Mouse (Mus musculus): ENCODE measurements around the gene Nox1. TPM values are rescaled to one million over a fixed set of nuclear protein-coding genes. Genes with fewer than 3 reads are reported as not detected.

Nox1 gene
- polyA plus RNA-seq, 1 experiment from 2014 or later: 0.11 TPM

- Histone ChIP-seq H3K9ac (no peak overlapping the region), H3K4me3 (no peak overlapping the region), H3K27ac (no peak overlapping the region), H3K4me2 (no peak overlapping the region), H3K27me3 (no peaks in the 10 kb centered on the region; the same call in 1 of the 2 replicates), H3K36me3 (no peaks in the 10 kb centered on the region), H3K4me1 (no peaks in the 10 kb centered on the region), H3K9me3 (no peaks in the 10 kb centered on the region)
- no peak for ATAC-seq (ENCODE audit: insufficient number of reproducible peaks, insufficient read depth, low FRiP score, low TSS enrichment, low read depth)
- WGBS: 81% methylated on average over 1 of the region's 1 CpGs
These were observed 47.1 kb downstream of the Nox1 start for GRCm38 (mm10) chrX:134174699-134175098.

- no peaks in the 10 kb centered on the region for H3K9me3 ChIP-seq
- no peaks in the 10 kb centered on the region for H3K36me3 ChIP-seq
- no peaks in the 10 kb centered on the region for H3K4me1 ChIP-seq
- 89% methylated on average over 1 of the region's 1 CpGs for WGBS
- H3K27ac ChIP-seq: no peak overlapping the region
- no peak for ATAC-seq (ENCODE audit: insufficient number of reproducible peaks, insufficient read depth, low FRiP score, low TSS enrichment, low read depth)
- no peaks in the 10 kb centered on the region; the same call in 1 of the 2 replicates for H3K27me3 ChIP-seq
- H3K4me2 ChIP-seq: no peak overlapping the region
- H3K4me3 ChIP-seq: no peak overlapping the region
- H3K9ac ChIP-seq: no peak overlapping the region
These were observed 51.2 kb downstream of the Nox1 start for GRCm38 (mm10) chrX:134170584-134170983.

- no peaks in the 10 kb centered on the region for H3K9me3 ChIP-seq
- H3K4me3 ChIP-seq: no peak overlapping the region
- peaks cover 27% of the 10 kb centered on the region for H3K27me3 ChIP-seq
- H3K36me3 ChIP-seq: no peaks in the 10 kb centered on the region
- 0 out of 2 replicates have a peak overlapping the region, but pooled peaks have one; percentile 63 for H3K4me2 ChIP-seq
- peaks cover 4% of the 10 kb centered on the region; the same call in 1 of the 2 replicates for H3K4me1 ChIP-seq
- WGBS: 51% methylated on average over 4 of the region's 4 CpGs
- no peak overlapping the region for H3K9ac ChIP-seq
- no peak overlapping the region for H3K27ac ChIP-seq
- no peak for ATAC-seq (ENCODE audit: insufficient number of reproducible peaks, insufficient read depth, low FRiP score, low TSS enrichment, low read depth)
These were observed 58.3 kb downstream of the Nox1 start for GRCm38 (mm10) chrX:134163484-134163883.

- H3K27ac ChIP-seq: no peak overlapping the region
- H3K4me3 ChIP-seq: peak overlapping the region; percentile 32
- WGBS: 26% methylated on average over 11 of the region's 11 CpGs
- H3K4me2 ChIP-seq: peak overlapping the region; percentile 63
- peaks cover 4% of the 10 kb centered on the region; the same call in 1 of the 2 replicates for H3K4me1 ChIP-seq
- H3K36me3 ChIP-seq: no peaks in the 10 kb centered on the region
- H3K27me3 ChIP-seq: peaks cover 28% of the 10 kb centered on the region
- no peak for ATAC-seq (ENCODE audit: insufficient number of reproducible peaks, insufficient read depth, low FRiP score, low TSS enrichment, low read depth)
- H3K9me3 ChIP-seq: no peaks in the 10 kb centered on the region
- no peak overlapping the region for H3K9ac ChIP-seq
These were observed 58.9 kb downstream of the Nox1 start for GRCm38 (mm10) chrX:134162826-134163225.

GRCm38 (mm10) chrX:134162043-134162720 is 59.6 kb downstream of the Nox1 start, which contains the start of gene Xkrx:
Gene Xkrx (minus strand): TSS chrX:134162076.
- ATAC-seq (ENCODE audit: insufficient number of reproducible peaks, insufficient read depth, low FRiP score, low TSS enrichment, low read depth): no peak
- peak within 1 kb of the TSS; percentile 32 for H3K4me3 ChIP-seq
- H3K4me2 ChIP-seq: peak within 1 kb of the TSS; percentile 63
- no peak within 1 kb of the TSS for H3K9ac ChIP-seq
- peaks cover 28% of the 10 kb centered on the region for H3K27me3 ChIP-seq
- no peaks in the 10 kb centered on the region for H3K9me3 ChIP-seq
- H3K27ac ChIP-seq: no peak within 1 kb of the TSS
- no peaks in the 10 kb centered on the region for H3K36me3 ChIP-seq
- WGBS: 32% methylated on average over 16 of the region's 16 CpGs
- H3K4me1 ChIP-seq: peaks cover 4% of the 10 kb centered on the region; the same call in 1 of the 2 replicates

- Histone ChIP-seq H3K4me2 (no peak overlapping the region), H3K27me3 (peaks cover 31% of the 10 kb centered on the region), H3K36me3 (no peaks in the 10 kb centered on the region), H3K4me3 (no peak overlapping the region), H3K9me3 (no peaks in the 10 kb centered on the region), H3K4me1 (peaks cover 4% of the 10 kb centered on the region; the same call in 1 of the 2 replicates), H3K9ac (no peak overlapping the region), H3K27ac (no peak overlapping the region)
- ATAC-seq (ENCODE audit: insufficient number of reproducible peaks, insufficient read depth, low FRiP score, low TSS enrichment, low read depth): no peak
- WGBS: 76% methylated on average over 2 of the region's 2 CpGs
These were observed 61.3 kb downstream of the Nox1 start for GRCm38 (mm10) chrX:134160442-134160841.

GRCm38 (mm10) chrX:134158151-134158550 is 63.6 kb downstream of the Nox1 start:
- H3K9me3 ChIP-seq: no peaks in the 10 kb centered on the region
- H3K27me3 ChIP-seq: peaks cover 29% of the 10 kb centered on the region

GRCm38 (mm10) chrX:134141986-134142385 is 79.8 kb downstream of the Nox1 start:
- ATAC-seq (ENCODE audit: insufficient number of reproducible peaks, insufficient read depth, low FRiP score, low TSS enrichment, low read depth): no peak
- Histone ChIP-seq H3K9me3 (no peaks in the 10 kb centered on the region), H3K27ac (no peak overlapping the region), H3K9ac (no peak overlapping the region), H3K4me3 (no peak overlapping the region), H3K36me3 (no peaks in the 10 kb centered on the region), H3K4me1 (no peaks in the 10 kb centered on the region), H3K27me3 (peaks cover 33% of the 10 kb centered on the region), H3K4me2 (no peak overlapping the region)
- 80% methylated on average over 4 of the region's 4 CpGs for WGBS

More at GRCm38 (mm10) chrX:134158151-134158550, 63.6 kb downstream of the Nox1 start:
- Histone ChIP-seq H3K4me3 (no peak overlapping the region), H3K36me3 (no peaks in the 10 kb centered on the region), H3K4me2 (no peak overlapping the region), H3K4me1 (peaks cover 4% of the 10 kb centered on the region; the same call in 1 of the 2 replicates), H3K27ac (no peak overlapping the region), H3K9ac (no peak overlapping the region)
- no peak for ATAC-seq (ENCODE audit: insufficient number of reproducible peaks, insufficient read depth, low FRiP score, low TSS enrichment, low read depth)
- 37% methylated on average over 7 of the region's 7 CpGs for WGBS

GRCm38 (mm10) chrX:134141551-134141950 is 80.2 kb downstream of the Nox1 start:
- WGBS: 83% methylated on average over 1 of the region's 1 CpGs
- H3K4me3 ChIP-seq: no peak overlapping the region
- no peak overlapping the region for H3K27ac ChIP-seq
- no peak for ATAC-seq (ENCODE audit: insufficient number of reproducible peaks, insufficient read depth, low FRiP score, low TSS enrichment, low read depth)
- no peak overlapping the region for H3K9ac ChIP-seq
- H3K9me3 ChIP-seq: no peaks in the 10 kb centered on the region
- H3K4me1 ChIP-seq: no peaks in the 10 kb centered on the region
- H3K36me3 ChIP-seq: no peaks in the 10 kb centered on the region
- peaks cover 33% of the 10 kb centered on the region for H3K27me3 ChIP-seq
- H3K4me2 ChIP-seq: no peak overlapping the region

- Histone ChIP-seq H3K36me3 (no peaks in the 10 kb centered on the region), H3K9ac (no peak overlapping the region), H3K9me3 (no peaks in the 10 kb centered on the region), H3K4me3 (no peak overlapping the region), H3K4me2 (no peak overlapping the region), H3K27me3 (peaks cover 30% of the 10 kb centered on the region), H3K27ac (no peak overlapping the region), H3K4me1 (no peaks in the 10 kb centered on the region)
- no peak for ATAC-seq (ENCODE audit: insufficient number of reproducible peaks, insufficient read depth, low FRiP score, low TSS enrichment, low read depth)
- 83% methylated on average over 6 of the region's 6 CpGs for WGBS
These were observed 81.7 kb downstream of the Nox1 start for GRCm38 (mm10) chrX:134140024-134140423.

GRCm38 (mm10) chrX:134133821-134134220 is 87.9 kb downstream of the Nox1 start:
- WGBS: 51% methylated on average over 3 of the region's 3 CpGs
- no peaks in the 10 kb centered on the region for H3K4me1 ChIP-seq
- H3K36me3 ChIP-seq: no peaks in the 10 kb centered on the region
- H3K27me3 ChIP-seq: peaks cover 28% of the 10 kb centered on the region
- ATAC-seq (ENCODE audit: insufficient number of reproducible peaks, insufficient read depth, low FRiP score, low TSS enrichment, low read depth): no peak
- no peak overlapping the region for H3K27ac ChIP-seq
- no peaks in the 10 kb centered on the region for H3K9me3 ChIP-seq
- no peak overlapping the region for H3K4me3 ChIP-seq
- no peak overlapping the region for H3K9ac ChIP-seq
- no peak overlapping the region for H3K4me2 ChIP-seq

- no peak for ATAC-seq (ENCODE audit: insufficient number of reproducible peaks, insufficient read depth, low FRiP score, low TSS enrichment, low read depth)
- WGBS: 31% methylated on average over 5 of the region's 5 CpGs
- H3K27ac ChIP-seq: no peak overlapping the region
- H3K27me3 ChIP-seq: peaks cover 35% of the 10 kb centered on the region
- no peak overlapping the region for H3K9ac ChIP-seq
- H3K4me3 ChIP-seq: no peak overlapping the region
- H3K4me2 ChIP-seq: no peak overlapping the region
- no peaks in the 10 kb centered on the region for H3K4me1 ChIP-seq
- H3K9me3 ChIP-seq: no peaks in the 10 kb centered on the region
- no peaks in the 10 kb centered on the region for H3K36me3 ChIP-seq
These were observed 89.5 kb downstream of the Nox1 start for GRCm38 (mm10) chrX:134132295-134132694.

Data from embryonic facial prominence, embryonic 13.5 days (tissue).